Mouse (Mus musculus) activated CD4-positive, CD25-positive, alpha-beta regulatory T cell, adult 4 months (primary cell): ENCODE measurements around the gene 1700029H14Rik. TPM values are rescaled to one million over a fixed set of nuclear protein-coding genes. Genes with fewer than 3 reads are reported as not detected.

Experiments
- ATAC-seq: one replicate; pipeline ENCODE4 v1.8.0; 2017
- polyA plus RNA-seq, 2 experiments: library from polyadenylated mRNA; unstranded; fragments of 100-300 nt; shearing (Covaris generic); gene quantifications; one replicate each; pipeline ENCODE4 v1.2.1; 2017

Gene 1700029H14Rik
- polyA plus RNA-seq, 2 experiments from 2014 or later, result not detected

- ATAC-seq, result no peak
Observed at GRCm38 (mm10) chr8:13540122-13540521, 22.1 kb downstream of the 1700029H14Rik start.

DNA sequence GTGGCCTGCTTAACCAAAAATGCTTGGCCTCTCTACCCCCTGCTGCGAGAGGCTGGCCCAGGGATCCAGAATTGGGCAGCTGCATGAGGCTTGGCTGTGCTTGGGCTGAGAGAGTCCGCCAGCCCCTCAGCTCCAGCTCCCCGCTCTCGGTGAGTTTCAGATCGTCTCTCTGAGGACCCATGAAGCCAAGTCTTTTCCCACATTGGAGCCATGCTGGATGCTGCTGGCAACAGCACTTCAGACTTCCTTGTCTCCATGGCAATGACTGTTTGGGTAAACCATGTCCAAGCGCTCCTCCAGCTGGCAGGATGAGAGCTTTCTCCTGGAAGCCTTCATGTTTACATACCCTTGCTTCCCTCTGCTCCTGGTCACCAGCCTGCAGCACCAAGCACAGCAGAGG, 23.4 kb downstream of the 1700029H14Rik start:
- no peak for ATAC-seq

DNA sequence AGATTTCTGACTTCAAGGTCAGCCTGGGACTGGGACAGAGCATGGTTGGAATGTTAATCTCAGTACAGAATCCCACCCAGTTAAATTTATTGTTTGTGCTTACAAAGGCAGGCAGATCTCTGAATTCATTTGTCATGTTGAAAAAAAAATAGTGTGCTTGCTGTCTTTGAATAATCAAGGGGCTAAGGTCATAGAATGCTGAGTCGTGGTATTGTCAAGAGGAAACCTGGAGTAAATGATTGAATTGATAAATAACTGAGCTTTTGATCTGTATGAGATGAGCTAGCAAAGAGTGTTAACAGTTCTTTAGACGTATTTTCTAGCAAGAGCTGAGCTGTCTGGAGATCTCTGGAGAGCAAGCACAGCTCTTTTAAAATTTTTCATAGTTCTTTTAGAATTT, 25.2 kb downstream of the 1700029H14Rik start:
- ATAC-seq, result no peak

DNA sequence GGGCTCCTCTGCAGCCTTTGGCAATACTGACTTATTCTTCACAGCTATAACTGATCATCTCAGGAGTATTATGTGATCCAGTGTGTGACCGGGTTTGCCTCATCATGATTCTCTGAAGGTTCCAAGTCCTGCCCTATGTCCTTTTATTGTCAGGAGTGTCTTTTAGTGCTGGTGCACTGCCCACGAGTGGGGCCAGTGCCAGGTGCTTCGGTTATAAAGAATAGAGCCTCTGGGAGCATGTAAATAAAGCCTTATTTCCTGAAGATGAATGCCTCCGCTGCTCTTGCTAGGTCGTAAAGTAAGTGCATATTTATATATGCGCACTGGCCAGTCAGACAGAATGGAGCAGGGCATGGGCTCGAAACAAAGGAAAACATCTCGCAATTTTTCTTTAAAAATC, 29.1 kb downstream of the 1700029H14Rik start:
- ATAC-seq, result no peak

DNA sequence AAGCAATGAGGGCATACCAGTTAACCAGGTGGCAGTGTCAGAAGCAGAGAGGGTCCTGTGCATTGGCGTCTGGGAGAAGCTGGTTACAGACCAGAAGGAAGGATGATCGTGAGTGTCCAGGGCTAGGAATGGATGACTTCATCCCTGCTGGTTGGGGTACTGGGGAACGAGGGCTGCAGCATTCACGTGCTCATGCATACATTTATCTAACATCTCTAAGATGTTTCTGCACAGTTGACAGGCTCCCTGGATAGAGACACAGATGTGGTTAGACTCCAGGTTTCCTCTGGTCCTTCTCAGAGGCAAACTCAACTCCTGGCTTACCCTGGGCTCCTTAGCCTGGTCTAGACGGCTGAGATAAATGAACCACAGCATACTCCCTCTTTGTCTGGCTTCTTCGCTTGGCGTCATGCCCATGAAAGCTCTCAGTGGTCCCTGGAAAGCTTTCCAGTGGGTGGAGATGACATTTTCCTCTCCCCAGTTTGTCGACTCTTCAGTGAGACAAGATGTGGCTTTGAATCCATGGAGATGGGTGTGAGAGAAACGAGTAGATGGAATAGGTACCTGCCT, 30.6 kb downstream of the 1700029H14Rik start:
- no peak for ATAC-seq

GRCm38 (mm10) chr8:13530941-13531340, 31.3 kb downstream of the 1700029H14Rik start:
- no peak for ATAC-seq

- ATAC-seq, result no peak
Observed at GRCm38 (mm10) chr8:13530401-13530800, 31.9 kb downstream of the 1700029H14Rik start.

- no peak for ATAC-seq
Observed at GRCm38 (mm10) chr8:13529891-13530316, 32.4 kb downstream of the 1700029H14Rik start.

- no peak for ATAC-seq
Observed at GRCm38 (mm10) chr8:13529011-13529840, 33.0 kb downstream of the 1700029H14Rik start.

DNA sequence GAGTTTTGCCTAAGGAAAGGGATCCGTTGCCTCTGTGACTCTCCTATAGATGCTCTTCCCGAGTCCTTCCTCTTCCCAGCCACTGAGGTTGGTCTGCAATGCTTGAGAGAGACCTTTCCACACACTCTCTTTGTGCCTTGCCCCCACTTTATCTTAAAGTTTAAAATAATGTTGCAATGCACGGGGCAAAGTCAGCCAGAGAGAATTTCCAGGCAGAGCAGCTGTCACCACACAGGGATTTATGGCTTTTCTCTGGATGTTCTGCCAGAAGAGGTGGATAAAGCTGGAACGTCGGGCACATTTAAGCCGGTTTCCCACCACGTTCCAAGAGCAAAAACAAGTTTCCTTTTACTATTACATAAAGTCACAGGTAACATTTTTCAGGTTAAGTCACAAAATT, 40.9 kb downstream of the 1700029H14Rik start:
- ATAC-seq, result no peak

GRCm38 (mm10) chr8:13520349-13520748, 41.9 kb downstream of the 1700029H14Rik start:
- ATAC-seq, result no peak

- no peak for ATAC-seq
Observed at GRCm38 (mm10) chr8:13519503-13519902, 42.8 kb downstream of the 1700029H14Rik start.

GRCm38 (mm10) chr8:13517284-13517781, 44.9 kb downstream of the 1700029H14Rik start:
- no peak for ATAC-seq

DNA sequence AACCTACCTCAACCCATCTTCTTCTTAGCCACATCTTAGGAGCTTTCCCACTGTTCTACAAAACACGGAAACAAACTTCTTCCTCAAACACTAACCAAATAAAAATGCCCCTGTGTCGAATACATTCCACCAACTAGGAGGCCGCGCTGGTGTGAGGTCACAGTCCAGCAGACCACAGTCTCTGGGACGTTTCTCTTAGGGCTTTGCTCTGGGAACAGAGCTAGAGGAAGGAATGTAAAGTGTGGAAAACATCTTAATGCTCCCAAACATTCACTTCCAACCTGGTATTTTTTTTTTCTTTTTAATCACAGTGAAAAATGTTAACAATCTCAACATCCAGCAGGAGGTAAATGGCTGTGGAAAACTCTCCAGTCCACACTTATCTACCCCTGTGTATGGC, 45.5 kb downstream of the 1700029H14Rik start:
- ATAC-seq, result no peak

DNA sequence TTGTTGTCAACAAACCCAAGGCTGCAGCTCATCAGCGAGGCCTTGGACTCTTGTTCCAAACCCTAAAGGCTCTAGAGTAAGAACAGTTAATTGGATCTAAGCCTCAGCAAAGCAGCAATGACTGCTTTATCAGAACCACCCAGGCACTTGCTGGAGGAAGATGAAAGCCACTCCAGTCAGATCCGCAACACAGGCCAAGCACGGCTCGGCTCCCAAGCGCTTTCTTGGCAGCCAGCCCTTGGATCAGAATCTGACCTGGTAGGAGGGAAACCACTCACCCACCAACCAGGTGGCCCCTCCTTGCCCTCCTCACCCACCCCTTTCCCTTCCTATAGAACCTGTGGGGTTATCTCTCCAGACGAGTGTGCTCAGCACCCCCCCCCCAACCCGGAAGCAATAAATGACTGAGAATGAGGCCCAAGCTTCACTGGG, 46.2 kb downstream of the 1700029H14Rik start:
- no peak for ATAC-seq

DNA sequence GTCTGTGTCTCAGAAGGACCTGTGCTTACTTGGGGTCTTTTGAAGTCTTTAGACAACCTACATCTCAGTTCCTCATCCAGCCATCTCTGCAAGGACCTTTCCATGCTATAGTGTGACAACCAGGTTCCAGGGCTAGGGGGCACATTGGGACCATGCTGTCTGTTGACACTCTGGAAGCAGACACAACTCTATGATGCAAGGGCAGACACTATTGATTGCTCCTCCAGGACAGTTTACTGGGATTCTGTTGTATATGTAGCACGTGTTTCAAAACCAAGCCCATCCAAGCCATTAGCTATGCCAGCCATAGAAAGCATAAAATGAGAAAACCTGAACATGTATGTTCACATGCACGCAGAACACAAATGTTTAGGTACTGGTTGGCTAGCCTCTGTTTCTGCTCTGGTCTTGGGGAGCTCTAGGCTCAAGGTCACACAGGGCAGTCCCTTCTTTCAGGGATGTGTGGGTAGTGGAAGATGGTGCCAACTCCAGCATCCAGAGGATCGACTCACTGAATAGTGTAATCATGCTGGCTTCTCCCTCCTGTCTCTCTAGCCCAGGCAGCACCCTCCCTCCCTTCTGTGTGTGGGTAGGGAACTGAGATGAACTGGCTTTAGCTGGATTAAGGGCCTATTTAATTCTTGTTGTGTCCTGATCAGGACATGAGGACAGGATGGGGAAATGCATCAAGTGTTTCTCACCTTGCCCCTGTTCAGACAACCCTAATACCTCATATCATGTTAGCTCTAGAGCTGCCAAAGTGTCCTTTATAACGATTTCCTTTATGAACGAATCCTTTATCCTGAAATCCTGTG, 48.5 kb downstream of the 1700029H14Rik start:
- ATAC-seq, result no peak

DNA sequence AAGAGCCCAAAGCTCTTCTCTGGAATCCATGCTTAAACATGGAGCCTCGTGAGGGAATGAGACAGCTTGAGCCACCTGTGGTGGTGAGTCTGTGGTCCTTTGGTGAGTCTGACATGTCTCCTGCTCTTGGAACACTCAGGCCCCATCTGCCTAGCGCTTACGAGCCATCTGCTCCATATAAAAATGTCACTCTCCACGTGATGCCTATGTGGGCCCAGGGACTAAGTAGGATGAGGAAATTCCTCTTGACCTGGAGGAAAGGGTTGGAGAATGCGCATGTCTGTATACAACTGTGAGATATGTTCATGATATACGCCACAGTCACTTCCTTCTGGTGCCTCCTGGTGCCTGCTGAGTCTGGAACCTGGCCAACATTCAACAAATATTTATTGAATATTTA, 49.6 kb downstream of the 1700029H14Rik start:
- ATAC-seq, result no peak

DNA sequence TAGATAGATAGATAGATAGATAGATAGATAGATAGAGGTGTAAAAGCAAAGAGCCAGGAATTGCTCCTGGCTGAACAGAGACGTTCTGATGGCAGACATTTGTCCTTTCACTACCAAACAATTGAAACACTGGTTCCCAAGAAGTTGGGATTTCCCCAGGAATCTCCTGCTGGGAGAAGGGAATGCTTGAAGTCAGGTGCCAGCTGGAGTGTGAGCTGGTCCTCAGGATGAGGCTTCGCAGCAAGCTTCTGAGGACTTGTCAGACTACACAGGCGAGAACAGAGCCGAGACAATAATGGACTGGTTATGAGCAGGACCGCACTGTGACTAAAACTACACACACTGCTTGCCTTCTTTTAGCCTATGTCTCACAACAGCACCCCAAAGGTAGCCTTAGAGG, 50.2 kb downstream of the 1700029H14Rik start:
- no peak for ATAC-seq

- no peak for ATAC-seq
Observed at GRCm38 (mm10) chr8:13507284-13507937, 54.9 kb downstream of the 1700029H14Rik start.

DNA sequence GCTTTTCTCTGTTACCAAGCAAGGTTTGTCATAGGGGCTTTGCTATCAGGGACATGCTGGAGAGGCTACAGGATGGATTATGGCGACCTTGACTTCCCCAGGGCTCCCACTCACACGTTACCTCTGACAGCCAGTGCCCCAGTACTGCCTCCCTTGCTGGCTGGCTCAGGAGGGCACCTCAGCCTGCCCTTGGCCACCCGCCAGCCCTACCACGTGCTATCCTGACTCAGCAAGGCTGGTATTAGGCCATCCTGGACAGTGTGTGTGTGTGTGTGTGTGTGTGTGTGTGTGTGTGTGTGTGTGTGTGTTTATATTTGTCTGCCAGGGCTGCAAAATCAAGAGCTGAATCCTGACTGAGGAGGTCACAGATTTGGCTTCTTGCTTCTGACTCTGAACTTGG, 55.4 kb downstream of the 1700029H14Rik start:
- ATAC-seq, result no peak

GRCm38 (mm10) chr8:13504894-13505674, 57.2 kb downstream of the 1700029H14Rik start:
- ATAC-seq, result no peak
